Mouse (Mus musculus) induced T-regulatory cell, adult 2 months (primary cell): ENCODE measurements at regions not wholly inside any gene's neighbourhood (a gene's known extent, or its start where the extent isn't known, plus 50 kb on each side); places are given as distances from the start of the nearest gene placed in this dataset.

Experiments used
- DNase-seq: peaks from one replicate; pipeline ENCODE4 v3.0.0-alpha.2; 2012; ENCODE audit warnings: low read depth

DNA sequence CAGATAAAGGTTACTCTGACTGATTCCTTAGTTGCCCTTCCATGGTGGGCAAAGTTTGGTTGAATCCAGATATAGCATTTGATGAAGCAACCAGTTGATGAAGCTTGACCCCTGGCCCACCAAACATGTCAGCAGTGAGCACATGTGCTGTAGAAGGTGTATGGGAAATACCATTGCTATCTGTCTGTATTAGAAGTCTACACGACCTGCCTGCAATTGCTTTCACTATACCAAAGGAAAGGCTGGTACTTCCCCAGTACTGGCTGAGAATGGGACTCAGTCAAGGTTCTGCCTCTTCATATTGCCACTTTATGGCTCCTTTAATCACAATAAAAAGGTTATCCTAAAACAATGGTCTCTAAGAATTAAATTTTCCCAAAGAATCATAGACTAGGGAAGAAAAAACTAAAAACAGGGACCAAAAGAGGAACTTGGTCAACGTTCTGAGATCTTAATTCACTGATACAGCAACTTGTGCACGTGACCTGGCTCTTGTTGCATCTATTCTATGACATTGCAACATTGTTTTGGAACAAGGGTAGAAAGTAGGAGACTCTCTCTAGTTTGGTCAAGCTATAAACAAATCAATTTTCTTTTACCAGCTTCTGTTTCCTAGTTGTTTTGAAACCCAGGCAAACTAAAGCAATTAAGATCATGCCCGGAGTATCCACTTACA is 284.0 kb downstream of the Rapgef2 start:
- DNase-seq: no peak

GRCm38 (mm10) chr3:79001754-79002153 is 284.6 kb downstream of the Rapgef2 start:
- no peak for DNase-seq

- DNase-seq: no peak
Measured at GRCm38 (mm10) chr3:79000293-79000692, 286.0 kb downstream of the Rapgef2 start.

DNA sequence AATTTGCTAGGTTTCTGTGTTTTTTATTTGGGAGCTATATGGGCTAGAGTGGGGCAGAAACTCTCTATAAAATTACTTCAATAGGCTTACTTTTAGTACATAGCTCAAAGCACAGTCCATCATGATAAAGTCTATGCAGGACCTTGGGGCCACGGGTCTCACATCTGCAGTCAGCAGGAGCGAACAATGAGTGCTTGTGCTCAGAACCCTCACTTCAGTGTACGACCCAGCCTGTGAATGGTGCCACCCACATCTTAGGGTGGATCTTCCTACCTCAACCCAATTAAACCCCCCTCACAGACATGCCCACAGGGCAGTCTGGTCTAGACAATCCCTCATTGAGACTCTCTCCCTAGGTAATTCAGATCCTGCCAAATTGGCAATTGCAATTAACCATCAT is 286.5 kb downstream of the Rapgef2 start:
- DNase-seq: no peak

DNA sequence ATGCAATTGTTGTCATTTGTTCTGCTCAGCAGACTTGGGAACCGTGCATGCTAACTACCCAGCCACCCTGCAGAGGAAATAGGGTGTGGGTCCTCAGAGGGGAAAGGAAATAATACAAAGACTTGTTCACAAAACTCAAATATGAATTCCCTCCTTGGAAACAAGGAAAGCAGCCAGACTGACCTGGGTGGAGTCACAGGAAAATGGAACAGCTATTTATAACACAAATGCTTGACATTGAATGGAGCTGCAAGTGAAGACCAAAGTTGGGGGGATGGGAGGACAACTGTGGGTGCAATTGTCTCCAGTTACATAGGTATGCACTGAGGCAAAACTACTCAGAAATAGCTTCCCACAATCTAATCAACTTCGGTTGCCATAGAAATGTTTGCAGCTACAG is 298.2 kb downstream of the Rapgef2 start:
- no peak for DNase-seq

GRCm38 (mm10) chr3:78986726-78987125 is 299.6 kb downstream of the Rapgef2 start:
- no peak for DNase-seq

GRCm38 (mm10) chr3:78981057-78981456 is 305.3 kb downstream of the Rapgef2 start:
- DNase-seq: no peak

DNA sequence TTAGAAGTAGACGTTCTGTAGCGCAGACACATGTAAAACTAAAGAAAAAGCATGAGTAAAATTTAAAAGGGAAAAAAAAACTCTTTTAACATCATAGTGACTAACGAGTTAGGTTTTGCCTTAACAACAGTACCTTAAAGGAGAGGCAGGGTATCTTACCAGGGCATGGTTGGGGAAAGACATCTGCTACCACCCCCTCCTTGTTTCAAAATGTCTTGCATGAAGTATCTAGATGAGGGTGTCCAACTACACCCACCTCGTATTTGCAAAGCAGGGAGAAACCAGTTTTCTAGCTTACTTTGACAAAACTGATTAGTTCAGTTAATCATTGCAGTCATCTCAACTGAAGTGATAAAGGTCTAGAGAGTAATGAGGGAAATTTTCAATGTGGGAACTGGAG is 307.5 kb downstream of the Rapgef2 start:
- no peak for DNase-seq

- peak; percentile 23 for DNase-seq
Measured at GRCm38 (mm10) chr3:78966683-78967549, 319.4 kb downstream of the Rapgef2 start.

GRCm38 (mm10) chr3:78964231-78964858 is 322.0 kb downstream of the Rapgef2 start:
- DNase-seq: peak; percentile 66

- peak; percentile 77 for DNase-seq
Measured at GRCm38 (mm10) chr3:78958781-78959180, 327.5 kb downstream of the Rapgef2 start.

DNA sequence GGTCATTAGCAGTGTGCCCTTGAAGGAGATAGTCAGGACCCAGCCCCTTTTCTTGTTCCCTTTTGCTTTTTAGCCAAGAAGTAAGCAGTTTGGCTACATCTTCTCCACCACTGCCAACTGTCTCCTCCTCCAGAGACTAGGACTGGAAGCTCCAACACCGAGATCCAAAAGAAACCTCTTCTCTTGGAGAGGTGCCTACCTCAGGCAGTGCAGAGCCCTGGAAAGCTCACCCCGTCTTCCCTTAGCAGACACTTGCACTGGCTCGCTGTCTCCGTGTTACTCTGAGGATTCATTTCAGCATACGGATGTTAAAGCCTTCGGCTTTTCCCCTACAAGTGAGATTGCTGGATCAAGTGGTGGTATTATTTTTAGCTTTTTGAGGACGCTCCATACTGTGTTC is 331.0 kb downstream of the Rapgef2 start:
- DNase-seq: no peak

DNA sequence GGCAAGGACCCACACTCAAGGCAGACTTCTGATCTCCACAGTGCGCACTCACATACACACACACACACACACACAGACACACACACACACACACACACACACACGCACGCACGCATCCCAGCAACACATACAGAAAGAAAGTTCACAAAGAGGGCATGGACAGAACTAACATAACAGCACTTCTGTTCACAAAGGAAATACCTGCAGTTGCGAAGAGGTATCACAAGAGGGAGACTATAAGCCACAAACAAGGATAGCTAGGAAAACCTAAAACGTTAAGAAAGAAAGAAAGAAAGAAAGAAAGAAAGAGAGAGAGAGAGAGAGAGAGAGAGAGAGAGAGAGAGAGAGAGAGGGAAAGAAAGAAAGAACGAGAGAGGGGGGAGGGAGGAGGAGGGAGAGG is 336.9 kb downstream of the Rapgef2 start:
- peak; percentile 29 for DNase-seq

- no peak for DNase-seq
Measured at GRCm38 (mm10) chr3:78948700-78949099, 337.6 kb downstream of the Rapgef2 start.

DNA sequence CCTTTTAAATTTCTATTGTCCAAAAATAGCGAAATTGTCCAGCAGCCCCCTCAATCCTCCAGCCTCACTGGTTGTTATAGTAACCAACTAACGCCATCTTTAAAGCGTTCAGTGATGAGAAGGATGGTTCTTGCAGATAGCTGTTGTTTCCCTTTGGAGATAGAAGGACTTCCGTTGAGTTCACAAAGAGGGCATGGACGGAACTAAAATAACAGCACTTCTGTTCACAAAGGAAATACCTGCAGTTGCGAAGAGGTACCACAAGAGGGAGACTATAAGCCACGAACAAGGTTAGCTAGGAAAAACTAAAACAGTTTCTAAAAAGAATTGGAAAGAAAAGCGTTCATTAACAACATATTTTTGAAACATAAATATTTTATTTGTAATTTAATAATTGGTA is 338.1 kb downstream of the Rapgef2 start:
- DNase-seq: peak; percentile 82

- no peak for DNase-seq
Measured at GRCm38 (mm10) chr3:78947183-78947582, 339.1 kb downstream of the Rapgef2 start.

DNA sequence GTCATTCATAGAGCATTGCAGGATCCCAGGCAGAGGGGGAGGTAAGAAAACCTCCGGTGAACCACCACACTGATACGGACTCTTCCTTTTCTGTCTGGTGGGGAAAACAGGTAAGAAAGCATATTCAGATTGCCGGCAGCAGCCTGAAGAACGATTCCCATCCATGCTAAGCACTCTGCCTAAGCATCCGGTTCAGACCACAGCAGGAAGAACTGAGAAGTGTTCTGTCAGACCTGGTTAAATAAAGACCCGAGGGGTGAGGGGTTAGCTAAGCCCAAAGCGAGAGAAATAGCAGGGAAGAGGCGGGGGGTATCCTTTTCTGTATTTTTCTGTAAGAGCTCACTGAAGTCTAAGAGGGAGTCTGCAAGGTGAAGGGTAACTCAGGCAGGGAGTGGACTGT is 342.1 kb downstream of the Rapgef2 start:
- DNase-seq: no peak

DNA sequence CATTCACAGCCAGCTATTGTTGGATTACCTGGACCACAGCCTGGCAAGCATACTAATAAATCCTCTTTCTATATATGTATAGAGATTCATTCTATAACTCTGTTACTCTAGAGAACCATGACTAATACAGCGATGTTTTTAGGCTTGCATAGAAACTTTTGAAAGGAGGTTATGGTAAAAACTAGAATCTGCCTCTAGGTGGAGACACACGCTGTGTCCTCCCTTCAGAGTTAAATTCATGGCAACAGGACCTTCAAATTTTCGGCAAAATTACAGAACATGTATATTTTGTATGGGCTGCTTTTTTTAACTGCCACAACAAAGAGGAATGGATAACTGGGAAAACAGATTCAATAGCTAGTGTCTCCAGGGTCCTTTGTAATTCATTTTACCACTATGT is 353.3 kb downstream of the Rapgef2 start:
- DNase-seq: no peak

GRCm38 (mm10) chr3:78919850-78920249 is 366.5 kb downstream of the Rapgef2 start:
- DNase-seq: no peak

GRCm38 (mm10) chr3:78919407-78919806 is 366.9 kb downstream of the Rapgef2 start:
- DNase-seq: peak; percentile 87

- no peak for DNase-seq
Measured at GRCm38 (mm10) chr3:78908196-78908844, 378.0 kb downstream of the Rapgef2 start.

GRCm38 (mm10) chr3:78907778-78908177 is 378.5 kb downstream of the Rapgef2 start:
- no peak for DNase-seq
